Mouse (Mus musculus) thymus, postnatal 10 days (tissue): ENCODE data around the gene Tlx1.

Experiments used
- DNase-seq, 2 experiments: peaks; one replicate each; pipeline ENCODE4 v3.0.0; 2021; ENCODE audit warnings: low spot score in 2 of 2

Tlx1 gene

GRCm38 (mm10) chr19:45150490-45151181 is at the start of gene Tlx1:
Gene Tlx1, plus strand, starts transcription at chr19:45150680.
- DNase-seq = no peak

GRCm38 (mm10) chr19:45105591-45105990 is 44.9 kb upstream of the Tlx1 start:
- no peak for DNase-seq

- no peak for DNase-seq
Observed at GRCm38 (mm10) chr19:45106689-45107088, 43.8 kb upstream of the Tlx1 start.

- DNase-seq = no peak
Observed at GRCm38 (mm10) chr19:45110681-45111080, 39.8 kb upstream of the Tlx1 start.

- peak in 1 of 2 experiments; percentile 14 for DNase-seq
Observed at GRCm38 (mm10) chr19:45112444-45112843, 38.0 kb upstream of the Tlx1 start.

- DNase-seq = no peak
Observed at GRCm38 (mm10) chr19:45113791-45114460, 36.6 kb upstream of the Tlx1 start.

GRCm38 (mm10) chr19:45114772-45115171 is 35.7 kb upstream of the Tlx1 start:
- DNase-seq = no peak

- DNase-seq = no peak
Observed at GRCm38 (mm10) chr19:45116798-45117197, 33.7 kb upstream of the Tlx1 start.

- DNase-seq = no peak
Observed at GRCm38 (mm10) chr19:45131966-45132628, 18.4 kb upstream of the Tlx1 start.

GRCm38 (mm10) chr19:45142531-45142930 is 7.9 kb upstream of the Tlx1 start:
- DNase-seq = no peak

- DNase-seq = no peak
Observed at GRCm38 (mm10) chr19:45143214-45143895, 7.1 kb upstream of the Tlx1 start.

GRCm38 (mm10) chr19:45147071-45147470 is 3.4 kb upstream of the Tlx1 start:
- no peak for DNase-seq

GRCm38 (mm10) chr19:45151361-45152182 is 1.1 kb downstream of the Tlx1 start:
- no peak for DNase-seq

- DNase-seq = no peak
Observed at GRCm38 (mm10) chr19:45152183-45152650, 1.7 kb downstream of the Tlx1 start.

- DNase-seq = no peak
Observed at GRCm38 (mm10) chr19:45153311-45154058, 3.0 kb downstream of the Tlx1 start.

- no peak for DNase-seq
Observed at GRCm38 (mm10) chr19:45154059-45154386, 3.5 kb downstream of the Tlx1 start.

- no peak for DNase-seq
Observed at GRCm38 (mm10) chr19:45154521-45154920, 4.0 kb downstream of the Tlx1 start.

- no peak for DNase-seq
Observed at GRCm38 (mm10) chr19:45155141-45155790, 4.8 kb downstream of the Tlx1 start.

GRCm38 (mm10) chr19:45155791-45156186 is 5.3 kb downstream of the Tlx1 start:
- DNase-seq = no peak

GRCm38 (mm10) chr19:45156381-45156780 is 5.9 kb downstream of the Tlx1 start:
- no peak for DNase-seq
